Mouse (Mus musculus) layer of hippocampus, adult 11-12 months (tissue): ENCODE measurements at regions not wholly inside any gene's neighbourhood (a gene's known extent, or its start where the extent isn't known, plus 50 kb on each side); places are given as distances from the start of the nearest gene placed in this dataset.

Experiments used
- DNase-seq: peaks from one replicate; pipeline ENCODE4 v3.0.0; 2022; ENCODE audit warnings: low spot score

GRCm38 (mm10) chr10:84026798-84027197 is 304.1 kb downstream of the 1500009L16Rik start:
- DNase-seq = no peak

DNA sequence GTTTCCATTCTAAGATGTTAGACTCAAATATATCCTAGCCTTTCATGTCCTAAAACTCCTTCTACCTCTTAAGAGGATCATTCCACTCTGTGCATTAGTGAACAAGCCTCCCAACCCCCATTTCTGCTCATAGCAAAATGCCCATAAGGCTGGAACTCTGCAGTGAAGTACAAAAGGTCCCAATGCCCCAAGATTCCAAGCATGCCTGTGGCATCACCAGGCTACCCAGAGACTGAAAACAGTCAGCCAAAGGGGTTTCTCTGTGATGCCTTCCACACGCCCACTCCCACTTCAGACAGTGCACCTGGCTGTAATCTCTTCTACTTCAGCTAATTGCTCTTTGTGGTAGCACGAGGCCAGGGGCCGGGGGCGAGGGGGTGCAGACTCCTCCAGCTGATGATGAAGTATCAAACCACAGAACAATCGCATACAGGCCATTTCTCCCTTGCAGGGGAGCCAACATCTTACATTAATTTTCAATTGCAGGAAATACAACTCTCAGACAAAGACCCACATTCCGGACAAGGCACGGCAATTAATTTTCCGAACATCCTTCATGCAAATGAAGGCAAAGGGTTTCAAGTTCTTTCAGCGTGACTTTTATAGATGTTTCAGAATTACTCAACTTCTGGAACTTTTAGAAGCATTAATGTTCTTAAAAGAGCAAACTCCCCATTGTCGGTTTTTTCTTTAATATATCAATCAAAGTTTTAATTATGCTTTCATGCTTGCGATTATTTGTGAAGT is 313.6 kb downstream of the 1500009L16Rik start:
- DNase-seq = no peak

DNA sequence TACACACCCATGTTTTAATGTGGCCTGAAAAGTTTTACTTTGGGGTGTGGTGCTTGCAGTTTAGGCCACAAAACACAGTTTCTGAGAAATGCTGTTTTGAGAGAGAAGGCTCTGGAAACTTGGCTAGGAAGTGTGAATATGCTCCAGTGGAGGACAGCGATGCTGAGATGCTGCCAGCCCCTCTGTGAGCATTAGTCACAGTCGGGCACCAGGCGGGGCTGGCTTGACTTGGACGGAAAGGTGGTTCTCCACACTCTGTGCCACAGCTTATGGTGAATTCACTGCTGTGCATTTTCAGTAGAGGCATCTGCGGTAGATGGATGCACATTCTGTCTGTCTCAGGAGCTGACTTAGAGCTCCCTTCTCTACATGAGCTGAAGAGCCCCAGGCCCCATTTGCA is 326.0 kb downstream of the 1500009L16Rik start:
- DNase-seq = no peak

DNA sequence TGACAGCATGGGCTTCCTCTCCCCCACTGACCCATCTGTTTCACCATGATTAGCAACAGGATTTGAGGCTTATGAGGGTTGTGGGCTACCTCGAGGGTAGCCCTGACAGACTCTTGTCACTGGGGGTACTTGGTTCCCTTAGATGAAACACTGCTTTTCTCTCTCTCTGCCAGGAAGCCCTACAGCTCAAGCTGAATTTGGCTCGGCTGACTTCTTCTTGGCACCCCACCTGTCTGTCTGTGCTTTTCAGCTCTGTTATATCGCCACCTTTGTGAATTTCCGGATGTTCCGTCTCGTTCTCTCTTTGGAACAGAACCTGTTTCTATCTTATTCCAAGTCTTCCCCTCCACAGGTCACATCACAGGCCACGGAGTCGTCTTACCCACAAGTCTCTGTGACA is 330.0 kb downstream of the 1500009L16Rik start:
- no peak for DNase-seq

DNA sequence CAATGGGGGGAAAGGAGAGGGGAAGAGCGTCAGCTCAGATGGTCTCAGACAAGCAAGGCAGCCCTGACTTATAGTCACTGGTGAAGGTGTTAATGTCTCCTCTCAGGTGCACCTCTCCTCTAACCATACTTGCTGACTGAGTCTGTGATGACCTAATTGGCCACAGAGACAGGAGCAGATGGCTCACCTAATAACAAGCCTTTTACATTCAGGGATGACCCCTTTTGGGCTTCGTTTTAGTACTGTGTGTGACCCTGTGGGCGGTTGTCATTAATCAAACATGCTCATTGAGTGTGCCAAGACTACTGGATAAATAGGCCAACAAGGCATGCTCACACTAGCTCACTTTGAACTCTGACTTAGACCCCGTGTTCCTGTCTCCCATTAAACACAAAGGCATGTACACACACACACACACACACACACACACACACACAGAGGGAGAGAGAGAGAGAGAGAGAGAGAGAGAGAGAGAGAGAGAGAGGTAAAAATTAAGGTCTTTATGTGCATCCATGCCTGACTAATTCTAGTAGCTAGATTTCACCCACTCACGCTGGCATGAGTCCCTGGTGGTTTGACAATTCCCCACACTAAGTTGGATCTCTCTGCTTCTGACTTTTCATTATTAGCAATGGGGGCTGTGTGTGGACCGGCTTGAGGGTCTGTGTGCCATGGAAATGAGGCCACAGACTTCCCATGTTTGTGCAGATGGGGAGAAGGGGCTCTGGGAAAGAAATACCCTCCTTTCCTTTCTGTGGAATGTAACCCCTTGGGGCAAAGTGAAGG is 332.1 kb downstream of the 1500009L16Rik start:
- peak; percentile 59 for DNase-seq

DNA sequence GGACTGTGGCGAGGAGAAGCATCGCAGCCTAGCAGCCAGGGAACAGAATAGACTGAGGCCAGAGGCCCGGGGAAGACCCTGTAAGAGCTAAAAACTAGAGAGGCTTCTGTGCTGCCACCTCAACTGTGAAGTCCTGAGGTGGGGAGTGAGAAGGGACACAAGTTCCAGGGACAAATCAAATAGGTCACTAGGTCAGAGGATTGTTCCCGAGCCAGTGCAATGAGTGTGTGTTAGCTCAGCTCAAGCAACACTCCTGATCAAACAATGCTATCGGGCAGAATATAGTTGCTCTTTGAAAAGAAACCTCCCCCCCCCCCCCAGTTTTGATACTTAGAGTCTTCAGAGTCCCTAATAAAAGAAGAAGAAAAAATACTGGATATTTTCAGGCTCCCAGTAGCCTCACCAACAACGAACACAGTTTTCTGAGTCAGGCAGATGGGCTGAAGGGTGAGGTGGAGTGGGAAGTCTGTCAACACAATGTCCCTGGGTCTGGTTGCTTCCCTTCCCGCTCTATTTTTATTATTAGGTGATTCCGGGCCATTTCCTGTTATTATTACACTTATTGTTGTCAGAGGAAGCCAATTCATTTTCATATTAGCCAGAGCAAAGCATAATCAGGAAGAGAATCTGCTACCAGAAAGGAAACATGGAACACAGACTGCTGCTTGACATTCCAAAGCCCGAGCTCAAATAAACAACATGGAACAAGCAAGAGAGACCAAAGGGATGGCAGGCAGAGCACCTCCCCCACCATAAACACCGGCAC is 332.9 kb downstream of the 1500009L16Rik start:
- no peak for DNase-seq

- no peak for DNase-seq
Observed at GRCm38 (mm10) chr10:84056323-84057169, 333.9 kb downstream of the 1500009L16Rik start.

DNA sequence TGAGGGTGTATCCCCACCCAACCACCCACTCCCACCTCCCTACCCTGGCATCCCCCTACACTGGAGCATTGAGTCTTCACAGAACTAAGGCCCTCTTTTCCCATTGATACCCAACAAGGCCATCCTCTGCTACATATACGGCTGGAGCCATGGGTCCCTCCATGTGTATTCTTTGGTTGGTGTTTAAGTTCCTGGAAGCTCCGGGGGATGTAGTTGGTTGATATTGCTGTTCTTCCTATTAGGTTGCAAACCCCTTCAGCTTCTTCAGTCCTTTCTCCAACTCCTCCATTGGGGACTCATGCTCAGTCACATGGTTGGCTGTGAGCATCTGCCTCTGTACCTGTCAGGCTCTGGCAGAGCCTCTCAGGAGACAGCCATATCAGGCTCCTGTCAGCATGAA is 335.6 kb downstream of the 1500009L16Rik start:
- DNase-seq = no peak

- DNase-seq = no peak
Observed at GRCm38 (mm10) chr10:84059646-84060491, 337.2 kb downstream of the 1500009L16Rik start.

GRCm38 (mm10) chr10:84060492-84061218 is 338.0 kb downstream of the 1500009L16Rik start:
- DNase-seq = peak; percentile 85

GRCm38 (mm10) chr10:84067052-84067650 is 344.5 kb downstream of the 1500009L16Rik start:
- DNase-seq = no peak

DNA sequence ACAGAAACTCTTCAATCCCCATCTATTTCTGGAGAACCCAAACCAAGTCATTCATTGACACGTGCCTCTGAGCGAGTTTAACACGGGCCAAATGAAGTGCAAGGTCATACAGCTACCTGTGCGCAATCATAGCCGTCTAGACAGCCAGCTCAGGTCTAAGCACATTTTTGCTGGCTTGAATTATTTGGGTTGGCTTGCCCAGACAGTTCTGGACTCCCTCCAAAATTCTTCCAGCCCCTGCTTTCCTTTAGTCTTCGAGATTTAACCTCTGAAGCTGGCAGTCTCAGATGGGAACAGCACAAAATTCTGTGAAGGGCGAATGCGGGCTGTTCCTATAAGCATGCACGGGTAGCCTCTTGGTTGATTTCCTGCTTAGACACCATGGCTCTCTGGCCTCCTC is 347.1 kb downstream of the 1500009L16Rik start:
- DNase-seq = no peak

GRCm38 (mm10) chr10:84072866-84073483 is 350.3 kb downstream of the 1500009L16Rik start:
- DNase-seq = no peak

DNA sequence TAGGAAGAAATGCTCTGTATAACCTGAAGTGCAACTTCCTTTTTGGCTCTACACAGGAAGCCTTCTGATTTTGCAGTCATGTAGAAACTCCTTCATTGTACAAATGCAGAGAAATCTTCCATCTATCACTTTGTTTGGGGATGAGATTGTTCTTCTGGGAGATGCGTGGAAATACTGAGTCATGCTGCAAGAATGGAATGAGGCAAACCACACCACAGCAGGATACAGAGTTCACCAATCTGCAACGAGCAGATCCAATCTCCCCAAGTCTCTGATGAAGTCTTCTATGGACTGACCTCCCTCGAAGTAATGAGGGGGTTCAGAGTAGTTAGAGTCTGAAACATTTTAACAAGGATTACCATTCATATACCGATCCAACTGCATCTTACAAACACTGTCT is 352.9 kb downstream of the 1500009L16Rik start:
- DNase-seq = no peak

- DNase-seq = no peak
Observed at GRCm38 (mm10) chr10:84080236-84080635, 357.6 kb downstream of the 1500009L16Rik start.

DNA sequence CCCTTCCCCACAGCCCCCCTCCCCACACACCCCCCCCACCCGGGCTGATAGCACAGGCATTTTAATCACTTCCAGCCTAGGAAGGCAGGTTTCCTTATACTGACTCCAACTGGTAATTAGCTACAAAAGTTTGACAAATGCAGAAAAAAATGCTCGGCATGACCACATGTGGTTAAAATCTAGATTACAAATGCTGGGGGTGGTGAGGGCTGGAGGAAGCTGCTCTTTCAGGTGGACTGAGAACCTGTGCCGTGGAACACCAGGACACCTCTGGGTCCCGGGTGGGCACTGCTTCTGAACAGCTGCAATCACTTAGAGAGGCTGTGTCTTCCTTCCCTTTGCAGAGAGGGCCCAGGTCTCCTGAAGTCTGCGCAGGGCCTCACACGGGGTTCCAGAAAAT is 358.7 kb downstream of the Nuak1 start:
- no peak for DNase-seq

- no peak for DNase-seq
Observed at GRCm38 (mm10) chr10:84087528-84087927, 352.9 kb downstream of the Nuak1 start.

- DNase-seq = no peak
Observed at GRCm38 (mm10) chr10:84087929-84088328, 352.5 kb downstream of the Nuak1 start.
